16 mouse cellular contexts compared by ENCODE assay signal in genomic region chr3:94537187-94537586, GRCm38 (mm10). TPM values are rescaled to one million over a fixed set of nuclear protein-coding genes. Genes with fewer than 3 reads are reported as not detected.
DNase-seq lines count a peak whose midpoint lies in the region; ATAC-seq and TF ChIP-seq lines count a peak whose summit lies in the region.
"Had no signal": no experiment of that assay in that cellular context is flagged by ENCODE, and none has a peak within 500 bp of the region (broad histone marks: within the 10 kb centered on the region; RNA-seq: fewer than 3 reads in every experiment).

No protein-coding gene starts in this region.

- WGBS in liver, embryonic 11.5 days = 92% methylated on average over 3 of the region's 3 CpGs
- 82% methylated on average over 3 of the region's 3 CpGs for WGBS in liver, embryonic 15.5 days (ENCODE audit: insufficient replicate concordance)

- no peak overlapping the region for H3K27ac ChIP-seq in liver, embryonic 11.5 days (ENCODE audit: low read depth, low read length)
- H3K27ac ChIP-seq in MEL (ENCODE audit: control insufficient read depth, low read depth, low read length) = no peak overlapping the region
- peak overlapping the region; percentile 53; the same call in 1 of the 2 replicates for H3K27ac ChIP-seq in liver, embryonic 15.5 days (replicated peaks)
- H3K27ac ChIP-seq: embryonic facial prominence, embryonic 12.5 days; hindbrain, embryonic 10.5 days; kidney, postnatal 0 days; limb, embryonic 10.5 days had no signal

- no peaks in the 10 kb centered on the region for H3K9me3 ChIP-seq in liver, embryonic 11.5 days (ENCODE audit: control insufficient read depth, low read length)
- no peaks in the 10 kb centered on the region for H3K9me3 ChIP-seq in MEL (replicated peaks; ENCODE audit: insufficient read depth, low read length)
- H3K9me3 ChIP-seq in liver, embryonic 15.5 days (replicated peaks) = no peaks in the 10 kb centered on the region
- H3K9me3 ChIP-seq: embryonic facial prominence, embryonic 12.5 days; hindbrain, embryonic 10.5 days; limb, embryonic 10.5 days had no signal

- TF ChIP-seq POLR2A in MEL (IDR thresholded peaks at IDR 0.05; ENCODE audit: control insufficient read depth in 1 of 2, insufficient read depth in 1 of 2, low read depth in 1 of 2, low read length in 2 of 2, poor library complexity in 1 of 2) = no peak

- no peaks in the 10 kb centered on the region for H3K4me1 ChIP-seq in liver, embryonic 11.5 days (replicated peaks; ENCODE audit: control insufficient read depth, insufficient read depth, low read length)
- H3K4me1 ChIP-seq in MEL (ENCODE audit: control insufficient read depth in 1 of 2, insufficient read depth in 2 of 2, low read length in 2 of 2) = peaks cover 0 to 3% of the 10 kb centered on the region in 2 experiments; a peak in 1 of 4 replicates
- peaks cover 4% of the 10 kb centered on the region; the same call in 1 of the 2 replicates for H3K4me1 ChIP-seq in liver, embryonic 15.5 days (replicated peaks)
- H3K4me1 ChIP-seq: embryonic facial prominence, embryonic 12.5 days; hindbrain, embryonic 10.5 days; limb, embryonic 10.5 days had no signal

- 0 out of 2 replicates have a peak, but pooled peaks cover 1% of the 10 kb centered on the region for H3K79me2 ChIP-seq in MEL (ENCODE audit: control insufficient read depth, insufficient read depth, low read length, poor library complexity)

- no peak for TF ChIP-seq RAD21 in MEL (IDR thresholded peaks at IDR 0.05; ENCODE audit: low read depth, low read length)

- H3K4me3 ChIP-seq in liver, embryonic 11.5 days (ENCODE audit: low read depth, low read length) = no peak overlapping the region
- no peak overlapping the region for H3K4me3 ChIP-seq in MEL (ENCODE audit: control insufficient read depth in 1 of 2, insufficient read depth in 1 of 2, low read depth in 2 of 2, low read length in 2 of 2)
- no peak overlapping the region for H3K4me3 ChIP-seq in liver, embryonic 15.5 days (replicated peaks)
- H3K4me3 ChIP-seq: embryonic facial prominence, embryonic 12.5 days; hindbrain, embryonic 10.5 days; limb, embryonic 10.5 days had no signal

- H3K36me3 ChIP-seq in liver, embryonic 11.5 days (ENCODE audit: control insufficient read depth, insufficient read depth, low read length) = no peaks in the 10 kb centered on the region; the same call in 1 of the 2 replicates
- peaks cover 11 to 18% of the 10 kb centered on the region in 2 experiments for H3K36me3 ChIP-seq in MEL (ENCODE audit: control insufficient read depth in 1 of 2, insufficient read depth in 2 of 2, low read length in 2 of 2)
- no peaks in the 10 kb centered on the region for H3K36me3 ChIP-seq in liver, embryonic 15.5 days (replicated peaks)
- H3K36me3 ChIP-seq: embryonic facial prominence, embryonic 12.5 days had no signal

- TF ChIP-seq EP300 in MEL (IDR thresholded peaks at IDR 0.05; ENCODE audit: low read depth in 1 of 2, low read length in 2 of 2) = peak; percentile 31 to 43; a peak in 1 of 4 replicates

- H3K4me2 ChIP-seq in liver, embryonic 11.5 days = no peak overlapping the region
- no peak overlapping the region for H3K4me2 ChIP-seq in liver, embryonic 15.5 days
- H3K4me2 ChIP-seq: embryonic facial prominence, embryonic 12.5 days had no signal

- no peak for ATAC-seq in liver, embryonic 11.5 days (replicated peaks; ENCODE audit: low FRiP score)
- peak; percentile 12; the same call in 1 of the 2 replicates for ATAC-seq in liver, embryonic 15.5 days (ENCODE audit: insufficient read depth)
- ATAC-seq: lung, postnatal 0 days had no signal

- H3K9ac ChIP-seq in liver, embryonic 11.5 days (ENCODE audit: low read depth, low read length) = no peak overlapping the region
- H3K9ac ChIP-seq in MEL (ENCODE audit: control insufficient read depth, low read depth, low read length, poor library complexity, severe bottlenecking) = no peak overlapping the region
- no peak overlapping the region for H3K9ac ChIP-seq in liver, embryonic 15.5 days
- H3K9ac ChIP-seq: embryonic facial prominence, embryonic 12.5 days had no signal

- H3K27me3 ChIP-seq in liver, embryonic 11.5 days (replicated peaks; ENCODE audit: control insufficient read depth, insufficient read depth, low read length) = no peaks in the 10 kb centered on the region
- H3K27me3 ChIP-seq in MEL (ENCODE audit: control insufficient read depth in 1 of 2, insufficient read depth in 2 of 2, low read length in 2 of 2) = no peaks in the 10 kb centered on the region
- no peaks in the 10 kb centered on the region for H3K27me3 ChIP-seq in liver, embryonic 15.5 days
- H3K27me3 ChIP-seq: embryonic facial prominence, embryonic 12.5 days had no signal

- DNase-seq in liver = peak; percentile 58
- no peak for DNase-seq in liver, embryonic 11.5 days (ENCODE audit: low spot score)
- DNase-seq in MEL (ENCODE audit: low read depth, low spot score) = peak; percentile 83
- peak; percentile 21 for DNase-seq in adipocyte (ENCODE audit: low spot score)
- no peak for DNase-seq in ovary, postnatal 36 days (ENCODE audit: low spot score)
- DNase-seq in thymus, postnatal 10 days (ENCODE audit: low spot score in 2 of 2) = no peak
- DNase-seq: cerebellum, postnatal 14 days; gastrocnemius, postnatal 10 days; right cerebral cortex, postnatal 14 days; thymus, postnatal 25 days had no signal

- TF ChIP-seq CTCF in MEL (IDR thresholded peaks at IDR 0.05 in 2 of 3, conservative IDR thresholded peaks at IDR 0.05 in 1 of 3; ENCODE audit: control insufficient read depth in 1 of 3, insufficient read depth in 1 of 3, low read depth in 2 of 3, low read length in 3 of 3, poor library complexity in 1 of 3, severe bottlenecking in 1 of 3) = no peak

TF ChIP-seq in MEL, 35 proteins besides CTCF, POLR2A, EP300 and RAD21:
- TF ChIP-seq MAFK (IDR thresholded peaks at IDR 0.05; ENCODE audit: borderline replicate concordance, low read depth, low read length) = peak; percentile 88
- no peak for TF ChIP-seq MYC (IDR thresholded peaks at IDR 0.05; ENCODE audit: low read depth, low read length)
- TF ChIP-seq ZNF384 (IDR thresholded peaks at IDR 0.05; ENCODE audit: low read depth, low read length) = 0 out of 2 replicates have a peak, but pooled peaks have one; percentile 6
- TF ChIP-seq ETS1 (IDR thresholded peaks at IDR 0.05; ENCODE audit: low read depth, low read length) = peak; percentile 53
- TF ChIP-seq GABPA (IDR thresholded peaks at IDR 0.05; ENCODE audit: low read depth, low read length) = peak; percentile 86

RNA-seq across cellular contexts. Expression of gene Snx27, which starts 45.3 kb away (rescaled TPM):
- 24.4 and 24.7 TPM in 2 replicates for polyA plus RNA-seq in liver, embryonic 11.5 days (2014; fragmentation: Nextera tagmentation; extraction: Ambion mirVana)
- total RNA-seq in MEL (2012; rRNA removed) = 36.9 and 38.5 TPM in 2 replicates
- 100 to 1,000 TPM in 1 of 2 experiments, 10 to 100 TPM in 1; 45.4 to 123 TPM for polyA plus RNA-seq in MEL (2012; ENCODE audit: insufficient read depth in 1 of 2, insufficient read length in 2 of 2, low read depth in 1 of 2, low replicate concordance in 2 of 2, missing spikeins in 1 of 2)
- polyA plus RNA-seq in liver, embryonic 15.5 days (2015; fragmentation: Nextera tagmentation; extraction: Ambion mirVana) = 12.0 and 12.1 TPM in 2 replicates

RNA-seq across cellular contexts. Expression of gene Riiad1, which starts 57.0 kb away (rescaled TPM):
- 0.53 TPM in 1 of 2 replicates, not detected in the other for polyA plus RNA-seq in liver, embryonic 11.5 days (2014; fragmentation: Nextera tagmentation; extraction: Ambion mirVana)
- total RNA-seq in MEL (2012; rRNA removed) = not detected in 2 replicates
- under 1 TPM in 1 of 2 experiments, not detected in 1; 0.64 TPM for polyA plus RNA-seq in MEL (2012; ENCODE audit: insufficient read depth in 1 of 2, insufficient read length in 2 of 2, low read depth in 1 of 2, low replicate concordance in 2 of 2, missing spikeins in 1 of 2)
- polyA plus RNA-seq in liver, embryonic 15.5 days (2015; fragmentation: Nextera tagmentation; extraction: Ambion mirVana) = 0.35 TPM in 1 of 2 replicates, not detected in the other

RNA-seq across cellular contexts. Expression of gene Celf3, which starts 59.1 kb away (rescaled TPM):
- 2.9 and 3.8 TPM in 2 replicates for polyA plus RNA-seq in liver, embryonic 11.5 days (2014; fragmentation: Nextera tagmentation; extraction: Ambion mirVana)
- total RNA-seq in MEL (2012; rRNA removed) = 0.07 and 0.23 TPM in 2 replicates
- under 1 TPM in 1 of 2 experiments, not detected in 1; 0.31 TPM for polyA plus RNA-seq in MEL (2012; ENCODE audit: insufficient read depth in 1 of 2, insufficient read length in 2 of 2, low read depth in 1 of 2, low replicate concordance in 2 of 2, missing spikeins in 1 of 2)
- 0.24 and 0.54 TPM in 2 replicates for polyA plus RNA-seq in liver, embryonic 15.5 days (2015; fragmentation: Nextera tagmentation; extraction: Ambion mirVana)

Comparison
In these comparisons a context has a peak if more than half of its experiments do, and no peak if none do; other contexts are left out.
1. DNase-seq: peak in liver (single experiment), MEL (single experiment) and adipocyte (single experiment); none in liver, embryonic 11.5 days (single experiment), ovary, postnatal 36 days (single experiment) and thymus, postnatal 10 days (0 of 2).